Mouse (Mus musculus): ENCODE measurements at regions not wholly inside any gene's neighbourhood (a gene's known extent, or its start where the extent isn't known, plus 50 kb on each side); places are given as distances from the start of the nearest gene placed in this dataset.

- no peak for TF ChIP-seq CTCF (IDR thresholded peaks at IDR 0.05; ENCODE audit: control insufficient read depth, insufficient read depth, low read length)
- TF ChIP-seq POLR2A (IDR thresholded peaks at IDR 0.05; ENCODE audit: borderline replicate concordance, control insufficient read depth, low read depth, low read length) = no peak
Observed at GRCm38 (mm10) chr17:83955978-83956377, 108.2 kb upstream of the Haao start.
